In the genomic region with DNA sequence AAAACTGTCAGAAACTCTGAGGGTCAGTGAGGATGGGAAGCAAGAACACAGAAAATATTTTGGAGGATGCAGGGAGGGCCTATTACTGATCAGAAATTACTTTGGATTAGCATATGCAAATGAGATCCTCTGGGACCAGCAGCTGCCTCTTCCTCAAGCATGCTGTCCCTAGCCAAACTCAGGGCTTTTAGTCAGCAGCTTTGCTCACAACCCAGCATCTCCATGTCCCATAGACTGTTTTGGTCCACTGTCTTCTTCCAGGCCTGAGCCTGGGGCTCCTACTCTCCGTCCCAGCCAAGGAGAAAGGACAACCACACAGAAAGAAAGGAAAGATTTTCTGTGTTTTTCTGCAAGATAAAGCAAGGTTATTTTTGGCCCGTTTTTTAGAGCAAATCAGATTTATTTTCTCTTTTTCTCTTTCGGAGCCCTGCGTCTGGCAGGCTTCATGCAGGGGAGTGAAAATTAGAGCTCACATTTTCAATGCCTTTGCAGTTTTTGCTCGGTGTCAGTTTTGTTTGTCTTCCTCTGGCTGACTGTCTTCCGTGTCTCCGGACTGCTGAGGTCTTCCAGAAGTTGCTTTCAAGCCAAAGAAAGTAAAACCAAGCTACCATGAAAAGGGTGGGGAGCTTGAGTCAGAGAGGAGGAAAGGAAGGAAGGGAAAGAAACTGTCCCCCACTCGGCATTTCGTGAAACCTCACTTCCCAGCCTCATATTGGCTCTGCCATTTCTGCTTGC, we compare ENCODE assay signal across 8 mouse cellular contexts.
DNase-seq lines count a peak whose midpoint lies in the region; ATAC-seq lines count a peak whose summit lies in the region.

No protein-coding gene starts in this region.

- H3K4me1 ChIP-seq in embryonic facial prominence, embryonic 14.5 days (ENCODE audit: control insufficient read depth, insufficient read depth, low read length): peaks cover 35% of the 10 kb centered on the region
- no peaks in the 10 kb centered on the region; a peak in 1 of 4 replicates for H3K4me1 ChIP-seq in heart, embryonic 14.5 days (ENCODE audit: control insufficient read depth in 2 of 2, insufficient read depth in 2 of 2, low read length in 2 of 2)
- H3K4me1 ChIP-seq in limb, embryonic 10.5 days: peaks cover 22% of the 10 kb centered on the region
- no peaks in the 10 kb centered on the region for H3K4me1 ChIP-seq in liver, embryonic 11.5 days (replicated peaks; ENCODE audit: control insufficient read depth, insufficient read depth, low read length)

- DNase-seq in layer of hippocampus, adult 9-11 months: peak; percentile 4
- DNase-seq in layer of hippocampus, adult 11-12 months (ENCODE audit: low spot score): no peak
- peak; percentile 81 for DNase-seq in embryonic facial prominence, embryonic 14.5 days (ENCODE audit: low spot score)
- no peak for DNase-seq in limb, embryonic 10.5 days (ENCODE audit: low spot score)
- DNase-seq in B cell, adult 2 months: no peak
- no peak for DNase-seq in urinary bladder, postnatal 25 days (ENCODE audit: low spot score)
- no peak for DNase-seq in liver, embryonic 11.5 days (ENCODE audit: low spot score)

- peak; percentile 26; the same call in 1 of the 2 replicates for ATAC-seq in embryonic facial prominence, embryonic 14.5 days (ENCODE audit: low read depth)
- peak; percentile 33; the same call in 1 of the 2 replicates for ATAC-seq in heart, embryonic 14.5 days (ENCODE audit: insufficient number of reproducible peaks, insufficient read depth, low FRiP score, low read depth)
- ATAC-seq in liver, embryonic 11.5 days (replicated peaks; ENCODE audit: low FRiP score): no peak

- no peaks in the 10 kb centered on the region for H3K9me3 ChIP-seq in embryonic facial prominence, embryonic 14.5 days (ENCODE audit: control insufficient read depth, low read length)
- H3K9me3 ChIP-seq in heart, embryonic 14.5 days (ENCODE audit: control insufficient read depth, low read length): no peaks in the 10 kb centered on the region
- no peaks in the 10 kb centered on the region for H3K9me3 ChIP-seq in limb, embryonic 10.5 days (replicated peaks)
- no peaks in the 10 kb centered on the region for H3K9me3 ChIP-seq in liver, embryonic 11.5 days (ENCODE audit: control insufficient read depth, low read length)

- H3K4me2 ChIP-seq in embryonic facial prominence, embryonic 14.5 days (ENCODE audit: low read depth, low read length): no peak overlapping the region
- no peak overlapping the region for H3K4me2 ChIP-seq in heart, embryonic 14.5 days (ENCODE audit: low read length)
- H3K4me2 ChIP-seq in liver, embryonic 11.5 days: no peak overlapping the region

- no peak overlapping the region for H3K4me3 ChIP-seq in embryonic facial prominence, embryonic 14.5 days (ENCODE audit: low read depth, low read length)
- no peak overlapping the region for H3K4me3 ChIP-seq in heart, embryonic 14.5 days (ENCODE audit: control insufficient read depth in 1 of 2, insufficient read depth in 1 of 2, low read depth in 1 of 2, low read length in 2 of 2)
- H3K4me3 ChIP-seq in limb, embryonic 10.5 days: no peak overlapping the region
- H3K4me3 ChIP-seq in liver, embryonic 11.5 days (ENCODE audit: low read depth, low read length): no peak overlapping the region

- no peaks in the 10 kb centered on the region for H3K36me3 ChIP-seq in embryonic facial prominence, embryonic 14.5 days (ENCODE audit: control insufficient read depth, insufficient read depth, low read length)
- no peaks in the 10 kb centered on the region for H3K36me3 ChIP-seq in heart, embryonic 14.5 days (ENCODE audit: control insufficient read depth, insufficient read depth, low read length)
- no peaks in the 10 kb centered on the region for H3K36me3 ChIP-seq in limb, embryonic 10.5 days
- H3K36me3 ChIP-seq in liver, embryonic 11.5 days (ENCODE audit: control insufficient read depth, insufficient read depth, low read length): no peaks in the 10 kb centered on the region

- 39% methylated on average over 9 of the region's 9 CpGs for WGBS in embryonic facial prominence, embryonic 14.5 days
- 44% methylated on average over 9 of the region's 9 CpGs for WGBS in heart, embryonic 14.5 days
- WGBS in limb, embryonic 10.5 days: 78% methylated on average over 9 of the region's 9 CpGs
- WGBS in liver, embryonic 11.5 days: 60% methylated on average over 9 of the region's 9 CpGs

- H3K9ac ChIP-seq in embryonic facial prominence, embryonic 14.5 days (ENCODE audit: low read depth, low read length): no peak overlapping the region; the same call in 1 of the 2 replicates
- H3K9ac ChIP-seq in heart, embryonic 14.5 days (ENCODE audit: low read length): no peak overlapping the region
- H3K9ac ChIP-seq in liver, embryonic 11.5 days (ENCODE audit: low read depth, low read length): no peak overlapping the region

- H3K27me3 ChIP-seq in embryonic facial prominence, embryonic 14.5 days (replicated peaks; ENCODE audit: control insufficient read depth, insufficient read depth, low read length): no peaks in the 10 kb centered on the region
- H3K27me3 ChIP-seq in heart, embryonic 14.5 days (ENCODE audit: control insufficient read depth, insufficient read depth, low read length): no peaks in the 10 kb centered on the region
- H3K27me3 ChIP-seq in limb, embryonic 10.5 days (ENCODE audit: low read depth, poor library complexity, severe bottlenecking): no peaks in the 10 kb centered on the region
- no peaks in the 10 kb centered on the region for H3K27me3 ChIP-seq in liver, embryonic 11.5 days (replicated peaks; ENCODE audit: control insufficient read depth, insufficient read depth, low read length)

- H3K27ac ChIP-seq in embryonic facial prominence, embryonic 14.5 days (replicated peaks; ENCODE audit: low read depth, low read length): peak overlapping the region; percentile 80
- peak overlapping the region; percentile 33 to 49; a peak in 2 of 4 replicates for H3K27ac ChIP-seq in heart, embryonic 14.5 days (replicated peaks in 1 of 2; ENCODE audit: control insufficient read depth in 1 of 2, insufficient read depth in 1 of 2, low read depth in 2 of 2, low read length in 2 of 2)
- H3K27ac ChIP-seq in limb, embryonic 10.5 days: 0 out of 2 replicates have a peak overlapping the region, but pooled peaks have one; percentile 11
- H3K27ac ChIP-seq in liver, embryonic 11.5 days (ENCODE audit: low read depth, low read length): no peak overlapping the region

Comparison
In these comparisons a context has a peak if more than half of its experiments do, and no peak if none do; other contexts are left out.
1. DNase-seq: peak in layer of hippocampus, adult 9-11 months (single experiment) and embryonic facial prominence, embryonic 14.5 days (single experiment); none in layer of hippocampus, adult 11-12 months (single experiment), limb, embryonic 10.5 days (single experiment), B cell, adult 2 months (0 of 2), urinary bladder, postnatal 25 days (single experiment) and liver, embryonic 11.5 days (single experiment).